Mouse (Mus musculus): ENCODE results near the gene Slc12a8.

The Slc12a8 gene

DNA sequence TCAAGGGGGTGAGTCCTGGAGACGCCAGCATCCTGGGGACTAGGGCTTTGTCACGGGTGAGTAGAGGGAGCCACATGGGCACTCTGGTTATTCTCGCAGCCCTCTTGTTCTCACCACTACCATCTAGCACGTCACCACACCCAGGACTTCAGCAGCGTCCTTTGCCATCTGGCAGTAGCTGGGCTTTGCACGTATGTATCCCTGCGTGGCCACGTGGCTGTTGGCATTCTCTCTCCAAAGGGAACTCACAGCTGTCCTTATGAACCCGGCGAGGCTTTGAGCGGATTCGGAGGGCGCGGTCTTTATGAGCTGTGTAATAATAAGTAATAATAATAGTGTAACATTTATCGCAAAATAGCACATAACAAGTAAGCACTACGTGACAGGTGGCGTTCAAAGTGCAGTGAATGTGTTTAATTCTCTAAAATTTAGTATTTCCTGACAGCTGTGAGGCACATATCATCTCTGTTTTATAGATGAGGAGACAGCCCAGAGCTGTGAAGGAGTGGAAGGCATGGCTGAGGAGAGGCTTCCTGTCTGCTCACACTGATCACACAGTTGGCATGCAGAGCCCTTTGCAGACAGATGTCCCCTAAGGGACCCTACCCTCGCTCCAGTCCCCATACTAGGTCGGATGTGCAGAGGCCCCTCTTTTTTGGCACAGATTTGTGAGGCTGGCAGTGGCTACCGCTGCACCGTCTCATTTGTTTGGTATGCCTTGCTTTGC, 20.5 kb downstream of the Slc12a8 start:
- DNase-seq (ENCODE audit: low spot score in 2 of 2), result no peak

DNA sequence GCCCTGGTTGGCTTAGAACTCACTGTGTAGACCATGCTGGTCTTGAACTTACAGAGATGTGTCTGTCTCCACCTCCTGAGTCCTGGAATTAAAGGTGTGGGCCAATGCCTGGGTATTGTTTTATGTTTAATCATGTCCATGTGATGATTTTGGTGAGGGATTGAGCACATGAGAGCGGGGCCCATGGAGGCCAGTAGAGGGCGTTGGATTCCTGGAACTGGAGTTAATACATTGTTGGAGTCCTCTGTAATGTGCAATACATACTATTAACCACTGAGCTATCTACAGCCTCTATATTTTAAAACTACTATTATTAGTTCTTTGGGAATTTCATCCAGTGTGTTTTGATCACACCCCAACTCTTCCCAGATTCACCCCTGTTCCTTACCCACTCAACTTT, 27.2 kb downstream of the Slc12a8 start:
- DNase-seq (ENCODE audit: low spot score in 2 of 2), result no peak

DNA sequence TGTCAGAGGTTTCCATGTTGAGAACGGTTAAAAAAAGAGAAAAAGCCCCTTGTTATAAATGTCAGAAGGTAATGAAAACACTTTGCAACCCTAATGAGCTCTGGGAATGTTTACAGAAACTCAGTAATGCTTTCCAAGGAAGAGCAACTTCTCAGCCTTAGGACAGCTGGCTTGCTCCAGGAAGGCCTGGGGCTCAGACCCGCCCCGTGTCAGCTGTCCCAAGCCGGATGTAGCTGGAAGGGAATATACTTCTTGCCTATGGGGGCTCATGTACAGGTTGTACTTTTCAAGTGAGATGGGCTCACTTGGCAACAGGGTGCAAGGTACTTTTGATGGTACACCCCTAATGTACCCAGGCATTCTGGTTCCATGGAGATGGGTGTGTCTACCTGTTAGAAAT, 28.4 kb downstream of the Slc12a8 start:
- DNase-seq (ENCODE audit: low spot score in 2 of 2), result no peak

DNA sequence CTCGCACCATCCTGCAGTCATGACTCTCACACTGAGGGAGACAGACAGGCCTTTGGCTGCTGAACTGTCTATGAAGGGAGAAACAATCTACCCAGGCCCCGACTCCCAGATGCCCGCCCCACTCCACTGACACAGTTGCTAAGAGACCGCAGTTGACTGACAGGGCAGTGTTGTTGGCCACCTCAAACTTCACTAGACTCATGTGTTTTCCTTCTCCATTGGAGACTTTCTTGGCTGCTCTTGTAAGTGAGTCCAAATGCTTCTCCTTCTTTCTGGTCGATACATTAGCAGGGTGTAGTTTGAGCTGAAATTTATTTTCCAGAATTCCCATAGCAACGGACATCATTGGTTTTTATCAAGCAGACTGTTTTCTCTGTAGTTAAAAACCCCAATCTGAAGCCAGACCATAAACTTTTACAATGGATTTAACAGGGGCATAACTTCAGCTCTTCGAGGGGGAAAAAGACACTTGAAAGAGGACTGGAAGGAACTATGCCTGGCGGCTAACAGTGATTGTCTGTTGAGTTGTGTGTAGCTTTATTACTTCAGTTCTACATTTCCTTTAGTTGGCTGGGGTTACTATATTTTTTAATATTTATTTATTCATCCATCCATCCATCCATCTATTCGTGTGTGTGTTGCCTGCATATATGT, 36.7 kb downstream of the Slc12a8 start:
- no peak for DNase-seq (ENCODE audit: low spot score in 2 of 2)

DNA sequence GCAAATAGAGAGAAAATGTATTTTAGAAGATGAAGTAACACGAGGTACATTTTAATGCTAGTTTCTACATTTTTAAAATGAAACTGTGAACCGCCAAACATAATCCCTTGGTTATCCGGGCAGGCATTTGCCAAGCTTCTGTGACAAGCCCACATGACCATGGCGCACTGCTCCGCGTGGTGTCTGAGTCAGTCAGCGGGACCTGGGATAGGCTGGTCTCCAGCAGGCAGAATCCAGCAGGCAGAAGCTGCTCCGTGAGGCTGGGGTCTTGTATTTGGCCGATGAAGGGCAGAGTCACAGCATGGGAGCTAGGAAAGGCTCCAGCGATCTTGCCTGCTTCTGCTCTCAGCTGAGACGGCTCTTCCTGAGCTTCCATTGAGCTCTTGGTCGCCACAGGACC, 41.0 kb downstream of the Slc12a8 start:
- DNase-seq (ENCODE audit: low spot score in 2 of 2), result no peak

DNA sequence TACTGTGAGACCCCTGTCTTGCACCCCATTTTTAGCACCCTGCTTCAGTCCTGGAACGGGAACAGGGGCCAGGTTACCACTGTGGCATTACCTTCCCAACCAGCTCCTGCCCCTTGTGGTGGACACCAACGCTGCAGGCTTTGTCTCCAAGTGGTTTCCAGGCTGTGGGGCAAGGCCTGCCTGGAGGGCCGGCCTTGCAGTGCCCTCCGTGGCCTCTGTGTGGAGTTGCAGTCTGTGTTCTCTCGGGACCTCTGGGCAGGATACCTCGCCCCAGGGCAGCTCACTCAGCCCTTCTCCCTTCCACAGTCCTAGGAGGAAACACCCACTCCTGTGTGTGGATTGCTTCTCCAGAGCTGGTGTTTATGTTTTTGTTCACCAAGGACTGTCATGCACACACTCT, 43.2 kb downstream of the Slc12a8 start:
- peak; percentile 79 to 86 for DNase-seq (ENCODE audit: low spot score in 2 of 2)

DNA sequence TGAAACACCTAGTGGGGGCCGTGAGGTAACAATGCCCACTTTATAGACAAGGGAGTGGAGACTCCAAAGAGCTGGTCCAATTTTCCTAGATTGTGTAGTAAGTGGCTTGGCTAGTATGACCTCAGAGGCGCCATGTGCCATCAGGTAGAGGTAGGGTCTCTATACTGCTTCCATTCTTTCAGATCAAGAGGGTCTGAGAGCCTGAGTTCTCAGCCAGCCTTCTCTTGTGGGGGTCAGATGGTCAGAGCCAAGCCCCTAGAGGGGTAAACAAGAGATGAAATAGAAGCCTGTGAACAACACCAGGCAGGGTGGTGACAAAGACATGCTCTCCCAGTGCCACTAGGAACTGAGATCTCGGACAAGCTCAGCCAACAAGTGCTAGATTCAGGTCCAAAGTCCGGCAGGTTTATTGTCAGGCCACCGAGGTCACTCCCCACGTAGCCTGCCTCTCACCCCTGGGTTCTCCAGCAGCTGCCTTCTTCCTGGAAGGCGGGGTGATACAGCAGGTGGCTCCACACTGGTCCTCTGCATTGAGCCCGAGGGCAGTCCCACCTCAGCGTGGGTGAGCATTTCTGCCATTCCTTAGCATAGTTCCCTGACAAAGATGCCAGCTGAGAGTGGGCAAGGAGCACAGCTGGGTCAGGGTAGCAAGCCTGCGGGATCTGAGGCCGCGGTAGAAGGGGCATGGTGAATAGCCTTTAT, 44.3 kb downstream of the Slc12a8 start:
- no peak for DNase-seq (ENCODE audit: low spot score in 2 of 2)

DNA sequence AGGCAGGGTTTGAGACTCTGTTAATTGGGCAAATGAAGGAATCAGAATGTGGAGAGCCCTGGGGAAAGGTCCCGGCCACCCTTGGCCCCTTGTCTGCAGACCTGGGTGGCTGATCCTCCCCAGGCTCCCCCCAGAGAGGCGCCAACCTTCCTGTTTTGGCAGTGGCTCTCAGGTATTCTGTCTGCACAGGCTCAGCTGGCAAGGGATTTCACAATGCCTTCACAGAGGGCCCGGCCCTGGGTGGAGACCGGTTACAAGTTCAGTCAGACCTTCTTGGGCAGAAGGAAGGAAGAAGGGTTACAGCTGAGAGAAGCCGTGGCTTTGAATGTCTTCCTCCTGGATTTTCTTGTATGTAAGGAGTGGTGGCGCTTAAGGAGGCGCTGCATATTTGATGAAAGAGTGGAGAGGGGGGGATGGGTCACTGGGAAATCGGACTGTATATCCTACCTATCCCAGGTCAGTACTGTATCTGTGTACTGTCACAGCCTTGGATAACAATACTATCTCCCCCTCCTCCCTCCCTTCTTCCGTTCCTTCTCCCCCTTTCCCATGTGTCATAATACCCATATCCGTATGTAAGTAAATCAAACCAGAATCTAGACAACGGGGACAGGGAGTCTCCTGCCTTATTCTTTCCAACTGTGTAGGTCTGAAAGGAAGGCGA, 45.9 kb downstream of the Slc12a8 start:
- no peak for DNase-seq (ENCODE audit: low spot score in 2 of 2)

DNA sequence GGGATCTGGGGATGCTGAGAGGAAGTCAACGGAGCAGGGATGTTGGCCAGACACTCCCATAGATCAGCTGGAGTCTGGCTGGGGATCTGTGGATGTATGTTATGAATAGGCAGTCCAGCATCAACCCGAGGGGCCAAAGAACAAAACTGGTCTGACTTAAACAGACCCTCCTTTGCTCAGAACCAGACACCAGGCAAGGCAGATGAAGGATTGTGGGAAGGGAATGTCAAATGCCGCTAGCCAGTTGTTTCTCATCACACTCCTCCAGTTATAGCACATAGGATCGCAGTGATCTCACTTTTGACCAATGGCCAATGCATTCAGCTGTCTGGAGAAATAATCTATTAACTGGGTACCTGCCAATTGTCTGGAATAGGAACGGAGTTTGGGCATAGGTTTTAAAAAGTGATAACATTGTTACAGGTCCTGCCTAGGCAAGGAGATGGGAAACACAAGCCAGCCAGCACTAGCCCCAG, 46.4 kb downstream of the Slc12a8 start:
- no peak for DNase-seq (ENCODE audit: low spot score in 2 of 2)

DNA sequence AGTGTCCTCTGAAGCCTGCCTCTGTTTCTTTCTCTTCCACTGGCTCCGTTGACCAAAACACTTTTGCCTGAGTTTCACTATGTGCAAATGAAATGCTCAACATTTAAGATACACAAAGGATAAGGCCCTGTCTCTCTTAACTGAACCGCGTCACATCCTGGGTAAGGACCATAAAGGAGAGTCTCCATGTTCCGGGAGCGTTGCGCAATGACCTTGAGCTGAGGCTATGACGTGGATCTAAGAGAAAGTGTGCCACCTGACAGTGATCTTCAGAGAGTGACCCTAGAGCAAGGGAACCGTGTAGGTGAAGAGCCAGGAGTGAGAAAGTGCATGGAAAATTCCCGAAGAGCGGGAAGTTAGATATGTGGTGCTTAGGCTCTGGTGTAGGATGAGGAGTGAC, 49.3 kb downstream of the Slc12a8 start:
- DNase-seq (ENCODE audit: low spot score in 2 of 2), result no peak

DNA sequence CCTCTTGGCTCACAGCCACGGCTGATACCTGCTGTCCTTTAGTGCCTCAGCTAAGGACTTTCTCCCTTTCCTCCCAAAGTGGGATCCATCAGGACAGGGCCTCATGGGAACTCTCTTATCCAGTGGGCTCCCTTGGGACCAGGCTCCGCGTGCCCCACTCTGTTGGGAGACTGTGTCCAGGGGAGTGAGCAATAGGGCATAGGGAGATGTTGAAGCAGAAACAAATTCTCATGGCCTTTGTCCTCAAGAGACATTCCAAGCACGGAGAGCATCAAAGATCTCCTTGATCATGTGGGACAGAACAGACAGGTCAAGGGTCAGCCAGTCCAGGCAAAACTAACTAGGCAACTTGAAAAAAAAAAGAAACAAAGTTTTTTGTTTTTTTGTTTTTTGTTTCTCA, 50.6 kb downstream of the Slc12a8 start:
- no peak for DNase-seq (ENCODE audit: low spot score in 2 of 2)

DNA sequence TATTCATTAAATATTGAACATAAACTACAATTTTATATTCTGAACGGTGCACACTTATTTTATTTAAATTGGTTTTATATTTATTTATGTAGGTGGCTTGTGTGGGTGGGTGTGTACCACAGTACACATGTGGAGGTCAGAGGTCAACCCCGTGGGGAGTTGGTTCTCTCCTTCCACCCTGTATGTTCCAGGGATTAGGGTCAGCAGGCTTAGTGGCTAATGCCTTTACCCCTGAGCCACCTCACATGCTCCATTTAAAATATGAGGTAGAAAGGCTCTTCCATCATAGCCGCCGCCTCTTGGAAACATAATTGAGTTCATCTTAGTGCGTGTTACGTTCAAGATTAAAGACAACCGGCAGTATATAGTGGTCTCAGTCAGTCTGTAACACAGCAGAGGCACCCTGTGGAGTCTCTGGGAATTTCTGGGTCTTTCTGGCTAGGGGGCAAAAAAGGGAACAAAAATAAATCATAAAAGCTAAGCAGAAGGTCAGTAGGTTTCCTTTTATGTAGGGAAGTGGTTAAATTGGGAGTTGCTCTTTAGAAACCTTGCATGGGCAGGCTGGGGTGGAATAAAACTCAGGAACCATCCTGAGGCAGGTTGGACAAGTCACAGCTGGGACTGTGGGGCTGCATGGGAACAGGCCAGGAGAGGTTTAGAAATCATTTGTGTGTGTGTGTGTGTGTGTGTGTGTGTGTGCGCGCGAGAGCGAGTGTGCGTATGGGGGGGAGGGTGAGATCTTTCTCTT, 51.3 kb downstream of the Slc12a8 start:
- no peak for DNase-seq (ENCODE audit: low spot score in 2 of 2)

DNA sequence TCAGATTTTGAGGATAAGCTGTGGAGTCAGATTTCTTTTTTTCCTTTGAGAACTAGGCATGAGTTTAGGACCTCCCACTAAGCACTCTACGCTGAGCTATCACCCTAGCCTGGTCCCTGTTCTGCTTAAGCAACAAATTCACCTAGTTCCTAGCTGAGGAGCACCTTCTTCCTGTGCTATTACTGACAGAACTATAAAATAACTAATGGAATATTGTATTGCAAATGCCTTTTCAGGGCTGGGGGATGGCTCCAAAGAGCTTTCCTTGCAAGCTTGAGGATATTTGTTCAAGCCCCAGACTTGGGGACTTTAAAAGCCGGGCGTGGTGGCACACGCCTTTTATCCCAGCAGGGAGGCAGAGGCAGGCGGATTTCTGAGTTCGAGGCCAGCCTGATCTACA, 55.5 kb downstream of the Slc12a8 start:
- DNase-seq (ENCODE audit: low spot score in 2 of 2), result no peak

DNA sequence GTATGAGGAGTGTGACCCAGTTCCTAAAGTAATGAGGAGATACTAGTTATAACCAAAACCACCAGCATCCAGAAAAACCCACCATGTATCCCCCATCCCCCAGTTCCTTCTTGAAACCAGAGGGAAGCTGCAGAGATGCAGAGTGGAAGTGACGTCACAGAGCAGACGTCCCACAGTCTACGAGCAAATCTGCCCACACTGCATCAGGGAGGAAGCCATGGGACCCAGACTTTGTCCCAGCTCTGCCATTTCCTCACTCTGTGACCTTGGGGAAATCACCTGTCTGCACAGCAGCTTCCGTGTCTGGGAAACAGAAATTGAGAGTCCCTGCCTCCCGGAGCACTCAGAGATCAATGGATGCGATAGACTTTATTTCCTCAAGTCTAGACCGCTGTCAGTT, 56.6 kb downstream of the Slc12a8 start:
- DNase-seq (ENCODE audit: low spot score in 2 of 2), result no peak

DNA sequence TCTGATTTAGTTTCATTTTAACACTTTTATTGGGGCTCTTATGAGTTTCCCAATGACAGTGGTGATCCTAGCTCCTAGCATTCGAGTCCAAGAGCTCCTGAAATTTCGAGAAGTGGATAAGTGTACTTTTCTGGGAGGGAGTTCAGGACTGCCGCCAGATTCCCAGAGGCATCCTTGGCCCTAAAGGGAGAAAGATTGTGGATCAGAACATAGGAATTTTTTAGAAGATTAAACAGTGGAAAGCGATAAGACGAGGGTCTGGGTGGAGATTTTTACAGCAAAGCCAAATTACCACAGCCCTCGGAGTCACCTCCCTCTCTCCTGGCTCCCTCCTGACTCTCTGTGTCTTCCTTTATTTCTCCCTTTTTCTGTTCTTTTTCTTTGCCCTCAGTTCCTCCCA, 58.6 kb downstream of the Slc12a8 start:
- no peak for DNase-seq (ENCODE audit: low spot score in 2 of 2)

DNA sequence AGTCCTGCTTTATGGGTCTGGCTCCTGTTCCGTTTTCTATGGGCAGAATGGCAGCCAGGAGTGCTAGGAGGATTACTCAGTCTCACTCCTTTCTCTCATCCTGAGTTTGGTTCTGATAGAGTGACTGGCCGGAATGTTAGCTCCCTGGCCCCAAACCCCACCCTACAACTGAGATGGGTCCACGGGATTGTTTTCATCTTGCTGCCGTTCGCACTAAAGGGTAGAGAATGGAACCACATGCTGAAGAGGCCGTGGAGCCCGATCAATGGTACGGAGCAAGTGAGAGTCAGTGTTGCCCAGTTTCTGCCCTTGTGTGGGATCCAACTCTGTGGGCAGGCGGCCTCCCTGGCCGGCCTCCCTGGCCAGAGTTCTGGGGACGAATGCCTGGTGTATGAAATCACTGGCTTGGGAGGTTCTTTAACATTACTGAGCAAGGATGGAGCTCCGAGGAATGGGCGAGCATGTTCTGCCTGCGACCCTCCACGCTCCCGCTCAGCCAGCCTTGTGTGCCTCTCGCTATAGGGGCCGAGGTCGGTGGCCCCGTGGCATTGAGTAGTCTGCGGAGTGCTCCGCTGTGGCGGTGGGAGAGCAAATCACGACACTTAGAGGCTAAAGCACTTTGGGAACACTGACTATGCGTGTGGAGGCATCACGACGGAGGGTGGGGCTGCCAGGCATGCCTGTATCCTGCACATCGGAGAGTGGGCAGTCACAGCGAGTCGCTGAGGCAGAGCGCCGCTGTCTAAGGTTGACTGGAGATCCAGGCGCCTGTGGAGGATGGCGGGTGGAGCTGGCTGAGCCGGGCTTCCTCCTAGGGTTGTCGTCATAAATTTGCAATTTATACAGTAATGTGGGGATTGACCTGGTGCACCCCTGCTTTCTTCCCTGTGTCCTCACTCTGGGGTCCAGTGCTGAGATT, 59.4 kb downstream of the Slc12a8 start:
- no peak for DNase-seq (ENCODE audit: low spot score in 2 of 2)

DNA sequence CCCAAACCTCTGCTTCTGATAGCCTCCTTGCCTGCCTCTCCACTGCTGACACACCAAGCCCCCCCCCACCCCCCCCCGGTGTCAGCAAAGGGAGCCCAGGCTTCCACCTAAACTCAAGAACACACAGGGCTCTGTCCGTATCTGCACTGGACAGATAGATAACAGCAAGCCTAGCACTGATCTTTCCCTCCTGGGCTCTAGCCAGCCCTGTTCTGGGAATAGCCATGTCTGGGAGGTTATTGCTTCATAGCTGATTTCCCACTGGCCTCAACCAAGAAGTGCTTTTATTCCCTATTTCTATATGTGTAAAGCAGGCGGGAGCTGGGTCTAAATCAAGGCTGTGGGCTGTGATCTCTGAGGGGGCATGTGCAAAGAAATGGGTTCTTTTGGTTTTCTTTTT, 61.3 kb downstream of the Slc12a8 start:
- no peak for DNase-seq (ENCODE audit: low spot score in 2 of 2)

DNA sequence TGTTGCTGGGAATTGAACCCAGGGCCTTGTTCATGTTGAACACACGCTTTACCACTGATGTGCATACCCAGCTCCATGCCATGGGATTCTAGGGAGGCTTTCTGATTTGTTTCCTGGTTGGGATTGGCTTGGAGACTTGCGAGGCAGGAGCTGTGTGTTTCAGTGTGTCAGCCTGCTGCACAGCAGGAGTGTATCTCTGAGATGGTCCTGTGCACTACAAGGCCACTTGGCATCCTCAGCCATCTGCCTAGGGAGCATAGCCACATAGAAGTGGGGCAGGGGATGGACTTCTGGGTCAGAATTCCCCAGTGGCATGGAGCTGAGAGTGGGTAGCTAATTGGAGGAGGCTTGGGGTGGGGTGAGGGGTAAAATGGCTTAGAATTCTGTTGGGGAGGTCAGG, 63.2 kb downstream of the Slc12a8 start:
- no peak for DNase-seq (ENCODE audit: low spot score in 2 of 2)

DNA sequence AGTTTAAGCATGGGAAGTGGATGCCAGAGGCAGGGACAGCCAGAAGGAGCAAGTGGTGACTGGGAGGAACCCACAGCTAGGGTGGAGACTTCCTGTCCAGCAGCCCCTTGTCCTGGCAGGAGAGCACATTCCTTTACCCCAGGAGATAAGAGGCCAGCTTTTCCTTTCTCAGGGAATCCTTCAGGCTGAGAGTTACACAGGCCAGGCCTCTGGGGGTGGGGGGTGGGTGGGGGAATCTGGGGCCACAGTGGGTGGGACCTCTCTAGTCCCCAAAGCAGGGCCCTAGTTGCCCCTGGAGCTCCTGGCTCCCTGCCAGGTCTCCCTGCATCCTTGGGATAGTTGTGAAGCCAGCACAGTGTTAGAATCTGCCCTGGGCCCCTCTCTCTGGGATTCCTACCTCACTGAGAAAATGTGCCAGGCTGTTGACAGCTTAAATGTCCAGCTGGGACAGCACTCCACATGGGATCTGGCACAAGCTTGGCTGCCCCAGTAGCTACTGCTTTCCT, 63.7 kb downstream of the Slc12a8 start:
- peak in 1 of 2 experiments; percentile 61 for DNase-seq (ENCODE audit: low spot score in 2 of 2)

DNA sequence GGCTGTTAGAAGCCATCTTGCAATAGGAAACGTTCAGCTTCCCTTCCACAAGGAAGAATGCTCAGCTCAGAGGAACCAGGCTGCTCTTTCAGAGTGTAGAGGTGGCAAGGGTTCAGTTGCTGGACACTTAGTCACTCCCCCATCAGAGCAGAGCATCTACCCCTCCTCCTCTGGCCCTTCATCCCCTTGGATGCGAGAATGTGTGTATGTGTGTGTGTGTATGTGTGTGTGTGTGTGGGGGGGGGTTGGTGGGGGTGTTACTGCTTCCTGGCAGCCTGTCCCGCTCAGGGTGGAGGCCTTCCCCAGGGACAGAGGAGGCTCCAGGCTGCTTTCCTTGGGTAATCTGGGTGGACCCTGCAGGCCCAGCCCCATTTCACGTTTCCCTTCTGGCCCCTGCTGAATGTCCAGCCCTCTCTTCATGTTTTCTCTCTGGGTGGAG, 64.6 kb downstream of the Slc12a8 start:
- peak in 1 of 2 experiments; percentile 70 for DNase-seq (ENCODE audit: low spot score in 2 of 2)

Measured in urinary bladder, postnatal 4 days (tissue).